Mouse (Mus musculus) Muller cell, postnatal 12 days (primary cell): ENCODE results near the gene Zfp318.

Experiments used
- DNase-seq: peaks from one replicate; pipeline ENCODE4 v3.0.0-alpha.2; 2015; ENCODE audit errors: inconsistent ontology term

Gene Zfp318

GRCm38 (mm10) chr17:46446264-46446663 is 62.7 kb downstream of the Zfp318 start:
- DNase-seq = no peak

GRCm38 (mm10) chr17:46452683-46453082 is 69.2 kb downstream of the Zfp318 start:
- no peak for DNase-seq

GRCm38 (mm10) chr17:46453302-46453948 is 69.9 kb downstream of the Zfp318 start:
- DNase-seq = no peak

- no peak for DNase-seq
These were observed 70.5 kb downstream of the Zfp318 start for GRCm38 (mm10) chr17:46453970-46454411.

GRCm38 (mm10) chr17:46454539-46454938 is 71.0 kb downstream of the Zfp318 start:
- no peak for DNase-seq

- peak; percentile 60 for DNase-seq
These were observed 71.7 kb downstream of the Zfp318 start for GRCm38 (mm10) chr17:46455110-46455691.

GRCm38 (mm10) chr17:46457791-46458190 is 74.3 kb downstream of the Zfp318 start:
- no peak for DNase-seq

GRCm38 (mm10) chr17:46458439-46458838 is 74.9 kb downstream of the Zfp318 start:
- no peak for DNase-seq

GRCm38 (mm10) chr17:46460673-46461072 is 77.1 kb downstream of the Zfp318 start:
- no peak for DNase-seq

- DNase-seq = no peak
These were observed 77.8 kb downstream of the Zfp318 start for GRCm38 (mm10) chr17:46461347-46461746.

- DNase-seq = no peak
These were observed 78.7 kb downstream of the Zfp318 start for GRCm38 (mm10) chr17:46462226-46462625.

GRCm38 (mm10) chr17:46467830-46468229 is 84.3 kb downstream of the Zfp318 start:
- DNase-seq = no peak
